Mouse (Mus musculus): ENCODE results near the gene Dgki. TPM values are rescaled to one million over a fixed set of nuclear protein-coding genes. Genes with fewer than 3 reads are reported as not detected.

The Dgki gene
- total RNA-seq, 2 experiments from 2014 or later = 90.5 to 91.1 TPM

GRCm38 (mm10) chr6:36850422-36851129 lies 449.4 kb downstream of the Dgki start:
- peak overlapping the region; percentile 51 for H3K27ac ChIP-seq

GRCm38 (mm10) chr6:36845288-36845687 lies 454.7 kb downstream of the Dgki start:
- no peak for TF ChIP-seq CTCF (IDR thresholded peaks at IDR 0.05)
- DNase-seq (ENCODE audit: extremely low spot score in 1 of 2, low spot score in 2 of 2) = no peak
- Histone ChIP-seq H3K27ac (peak overlapping the region; percentile 48; the same call in 1 of the 2 replicates), H3K4me3 (no peak overlapping the region)
- intact Hi-C loops (cut with DNase I) = loop anchor here (2.0 to 10.0 kb wide), 2 partner anchors 34 to 240 kb away; partner anchors contain the start of gene Ptn

More at GRCm38 (mm10) chr6:36850422-36851129, 449.4 kb downstream of the Dgki start:
- no peak overlapping the region for H3K4me3 ChIP-seq
- intact Hi-C loops (cut with DNase I) = loop anchor here (2.0 kb wide), 1 partner anchor 42 kb away; no protein-coding TSS in a partner anchor
- DNase-seq (ENCODE audit: extremely low spot score in 1 of 2, low spot score in 2 of 2) = peak; percentile 75 to 84
- no peak for TF ChIP-seq CTCF (IDR thresholded peaks at IDR 0.05)

DNA sequence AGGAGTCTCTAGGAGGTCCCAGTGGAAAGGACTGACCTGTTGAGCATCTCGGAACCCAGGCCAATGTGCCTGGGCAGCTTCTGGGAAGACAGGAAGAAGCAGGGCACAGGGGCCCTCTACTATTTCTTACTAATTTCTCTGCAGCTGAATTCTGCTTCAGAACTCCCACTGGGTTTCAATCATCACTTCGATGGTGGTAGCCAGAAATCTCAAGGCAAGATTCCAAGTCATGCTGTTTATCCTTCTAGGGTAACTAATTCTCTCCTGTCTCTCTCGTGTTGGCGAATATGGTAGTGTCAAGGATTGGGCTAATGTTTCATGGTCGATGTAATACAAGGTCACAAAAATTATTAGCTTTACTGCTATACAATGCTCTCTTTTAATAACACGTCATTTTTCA lies 455.7 kb downstream of the Dgki start:
- no peak for DNase-seq (ENCODE audit: extremely low spot score in 1 of 2, low spot score in 2 of 2)
- intact Hi-C loops (cut with DNase I) = loop anchor here (2.0 to 10.0 kb wide), 2 partner anchors 33 to 239 kb away; partner anchors contain the start of gene Ptn
- Histone ChIP-seq H3K27ac (peak overlapping the region; percentile 71; the same call in 1 of the 2 replicates), H3K4me3 (no peak overlapping the region)
- TF ChIP-seq CTCF (IDR thresholded peaks at IDR 0.05) = no peak

- peak overlapping the region; percentile 71 for H3K27ac ChIP-seq
- no peak overlapping the region for H3K4me3 ChIP-seq
- no peak for DNase-seq (ENCODE audit: extremely low spot score in 1 of 2, low spot score in 2 of 2)
- no peak for TF ChIP-seq CTCF (IDR thresholded peaks at IDR 0.05)
- intact Hi-C loops (cut with DNase I) = loop anchor here (2.0 to 10.0 kb wide), 2 partner anchors 26 to 238 kb away; no protein-coding TSS in a partner anchor
Observed at GRCm38 (mm10) chr6:36843031-36843488, 456.9 kb downstream of the Dgki start.

DNA sequence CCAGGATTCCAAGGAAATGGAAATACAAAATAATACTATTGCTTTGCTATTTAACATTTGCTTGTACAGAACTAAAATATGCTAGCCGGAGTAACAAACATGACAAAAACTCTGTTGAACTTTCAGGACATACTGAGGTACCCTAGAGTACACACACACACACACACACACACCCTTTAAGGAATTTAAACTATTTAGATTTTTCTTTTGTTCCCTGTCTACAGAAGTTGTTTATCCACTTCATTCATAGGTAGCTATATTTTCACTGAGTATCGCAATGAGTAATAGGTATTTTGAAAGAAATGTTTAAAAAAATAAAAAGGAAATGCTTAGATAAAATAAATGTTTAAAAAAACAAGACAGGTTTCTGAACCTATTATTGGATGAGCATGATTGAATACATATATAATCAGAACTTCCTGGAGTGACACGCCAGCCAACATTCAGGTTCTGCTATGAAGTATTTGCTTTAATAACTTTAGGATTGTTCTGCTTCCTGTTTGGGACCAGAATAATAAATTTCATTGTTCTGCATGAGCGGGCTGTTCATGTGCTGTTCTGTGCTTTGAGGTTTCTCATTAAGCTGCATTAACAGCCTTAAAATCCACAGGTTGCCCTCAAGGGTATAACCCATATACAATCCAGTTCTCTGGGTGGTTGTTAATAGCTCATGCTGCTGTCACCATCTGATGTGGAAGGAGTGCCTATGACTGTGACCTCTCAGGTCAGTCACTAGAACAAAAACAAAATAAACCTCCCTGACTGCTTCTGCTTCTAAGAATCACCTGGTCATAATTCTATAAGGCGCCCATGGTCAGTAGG lies 457.7 kb downstream of the Dgki start:
- intact Hi-C loops (cut with DNase I) = loop anchor here (2.0 to 10.0 kb wide), 2 partner anchors 26 to 238 kb away; no protein-coding TSS in a partner anchor
- TF ChIP-seq CTCF (IDR thresholded peaks at IDR 0.05) = no peak
- H3K27ac ChIP-seq = peak overlapping the region; percentile 71
- no peak overlapping the region for H3K4me3 ChIP-seq
- no peak for DNase-seq (ENCODE audit: extremely low spot score in 1 of 2, low spot score in 2 of 2)

DNA sequence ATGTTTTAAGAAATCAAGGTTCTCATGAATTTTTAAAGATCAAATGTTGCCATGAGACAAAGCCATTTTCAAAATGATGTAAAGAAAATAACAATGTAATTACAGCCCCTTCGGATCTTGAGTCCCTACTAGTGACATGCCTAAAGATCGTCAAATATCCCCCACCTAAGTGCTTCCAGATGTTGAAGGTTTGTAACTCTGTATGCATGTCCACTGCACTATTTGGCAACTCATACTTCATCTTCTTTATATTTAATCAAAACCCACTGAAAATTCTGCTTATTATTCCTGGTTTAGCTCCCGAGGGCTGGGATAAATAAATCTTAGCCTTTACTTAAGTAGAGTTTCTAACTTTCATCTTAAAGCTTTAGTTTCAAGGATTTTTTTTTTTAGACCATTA lies 458.3 kb downstream of the Dgki start:
- intact Hi-C loops (cut with DNase I) = loop anchor here (2.0 to 10.0 kb wide), 2 partner anchors 25 to 237 kb away; no protein-coding TSS in a partner anchor
- TF ChIP-seq CTCF (IDR thresholded peaks at IDR 0.05) = no peak
- DNase-seq (ENCODE audit: extremely low spot score in 1 of 2, low spot score in 2 of 2) = no peak
- Histone ChIP-seq H3K4me3 (no peak overlapping the region), H3K27ac (no peak overlapping the region)

GRCm38 (mm10) chr6:36841174-36841573 lies 458.8 kb downstream of the Dgki start:
- Histone ChIP-seq H3K4me3 (no peak overlapping the region), H3K27ac (no peak overlapping the region)
- TF ChIP-seq CTCF (IDR thresholded peaks at IDR 0.05) = no peak
- intact Hi-C loops (cut with DNase I) = loop anchor here (10.0 kb wide), 1 partner anchor 236 kb away; no protein-coding TSS in a partner anchor
- DNase-seq (ENCODE audit: extremely low spot score in 1 of 2, low spot score in 2 of 2) = no peak

DNA sequence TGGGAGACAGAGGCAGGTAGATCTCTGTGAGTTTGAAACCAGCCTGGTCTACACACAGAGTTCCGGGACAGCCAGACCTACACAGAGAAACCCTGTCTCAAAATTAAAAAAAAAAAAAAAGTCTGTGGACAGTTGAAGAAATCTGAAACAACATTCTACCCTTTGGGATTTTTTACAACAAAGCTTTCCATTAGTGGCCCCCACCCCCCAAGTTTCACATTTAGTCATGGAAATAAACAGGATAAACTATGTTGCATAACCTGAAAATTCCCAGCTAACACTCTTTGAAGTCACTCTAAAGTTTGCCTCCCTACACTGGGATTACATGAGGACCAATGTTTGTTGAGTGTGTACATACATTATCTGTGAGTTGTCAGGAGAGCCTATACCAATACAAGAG lies 461.2 kb downstream of the Dgki start:
- no peak for TF ChIP-seq CTCF (IDR thresholded peaks at IDR 0.05)
- no peak for DNase-seq (ENCODE audit: extremely low spot score in 1 of 2, low spot score in 2 of 2)
- Histone ChIP-seq H3K4me3 (no peak overlapping the region), H3K27ac (no peak overlapping the region)
- intact Hi-C loops (cut with DNase I) = no loop called here

DNA sequence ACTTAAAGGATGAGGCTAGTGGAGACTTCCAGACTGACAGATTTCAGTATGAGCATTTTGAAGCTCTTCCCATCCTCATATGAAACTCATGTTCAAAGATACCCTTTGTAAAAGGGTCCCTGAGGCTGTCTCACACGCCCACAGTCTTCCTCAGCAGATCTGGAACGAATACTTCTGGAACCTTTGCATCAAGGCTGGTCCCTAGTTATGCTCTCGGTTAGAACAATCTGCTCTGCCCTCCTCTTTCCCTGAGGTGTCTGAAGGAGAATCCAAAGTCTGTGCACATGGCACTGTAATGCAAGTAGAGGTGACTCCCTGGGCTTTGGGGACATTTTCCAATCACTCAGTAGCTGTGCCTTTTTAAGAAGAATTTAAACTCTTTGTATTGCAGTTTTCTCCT lies 464.6 kb downstream of the Dgki start:
- intact Hi-C loops (cut with DNase I) = no loop called here
- H3K27ac ChIP-seq = no peak overlapping the region
- DNase-seq (ENCODE audit: extremely low spot score in 1 of 2, low spot score in 2 of 2) = no peak
- no peak overlapping the region for H3K4me3 ChIP-seq
- no peak for TF ChIP-seq CTCF (IDR thresholded peaks at IDR 0.05)

DNA sequence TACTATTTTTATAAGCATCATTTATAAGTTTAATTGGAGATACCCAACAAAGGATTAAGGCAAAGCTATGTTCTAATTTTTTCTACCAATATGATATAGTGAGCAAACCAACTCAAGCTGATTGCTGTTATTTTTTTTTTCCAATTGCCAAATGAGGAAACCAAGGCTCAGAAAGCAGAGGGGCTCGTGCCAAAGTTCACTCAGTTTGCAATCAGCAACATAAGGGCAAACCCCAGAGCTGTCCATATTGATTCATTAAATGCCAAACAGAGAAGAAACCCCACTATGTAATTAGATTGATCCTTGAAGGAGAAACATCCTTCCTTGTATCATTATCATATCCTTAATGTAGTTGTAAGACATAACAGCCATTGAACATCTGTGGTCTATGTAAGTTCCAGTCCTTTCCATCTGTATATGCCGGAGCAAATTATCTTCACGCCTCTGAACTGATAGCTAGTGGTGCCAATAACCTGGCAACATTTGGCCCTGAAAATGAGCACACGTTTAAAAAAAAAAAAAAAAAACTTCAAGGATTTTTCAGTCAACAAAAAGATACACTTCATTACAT lies 465.2 kb downstream of the Dgki start:
- H3K27ac ChIP-seq = no peak overlapping the region
- intact Hi-C loops (cut with DNase I) = no loop called here
- no peak overlapping the region for H3K4me3 ChIP-seq
- no peak for DNase-seq (ENCODE audit: extremely low spot score in 1 of 2, low spot score in 2 of 2)
- no peak for TF ChIP-seq CTCF (IDR thresholded peaks at IDR 0.05)

DNA sequence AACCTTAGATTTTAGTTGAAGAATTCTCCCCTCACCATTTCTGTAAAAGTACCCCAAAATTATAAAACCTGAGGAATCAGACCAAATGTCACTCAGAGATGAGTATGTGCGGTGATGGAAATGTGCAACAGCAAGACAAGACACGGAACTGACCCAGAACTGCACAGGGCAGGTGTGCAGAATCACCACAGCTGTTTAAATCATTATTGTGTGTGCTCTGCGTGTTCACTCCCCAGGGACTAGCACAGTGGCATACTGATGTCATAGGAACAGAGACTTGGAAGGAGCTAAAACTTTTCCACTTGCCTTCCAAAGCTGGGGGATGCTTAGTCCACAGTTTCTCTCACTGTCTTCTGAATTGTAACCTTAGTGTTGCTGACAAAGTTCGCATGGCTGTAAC lies 467.3 kb downstream of the Dgki start:
- no peak for TF ChIP-seq CTCF (IDR thresholded peaks at IDR 0.05)
- no peak for DNase-seq (ENCODE audit: extremely low spot score in 1 of 2, low spot score in 2 of 2)
- intact Hi-C loops (cut with DNase I) = no loop called here
- H3K27ac ChIP-seq = no peak overlapping the region
- no peak overlapping the region for H3K4me3 ChIP-seq

Data from left cerebral cortex, adult 2 months (tissue).